Mouse (Mus musculus): ENCODE measurements around the gene Fam78a. TPM values are rescaled to one million over a fixed set of nuclear protein-coding genes. Genes with fewer than 3 reads are reported as not detected.

Fam78a gene
- 1.2 and 2.5 TPM in 2 replicates for polyA plus RNA-seq (2012; rRNA removed)

DNA sequence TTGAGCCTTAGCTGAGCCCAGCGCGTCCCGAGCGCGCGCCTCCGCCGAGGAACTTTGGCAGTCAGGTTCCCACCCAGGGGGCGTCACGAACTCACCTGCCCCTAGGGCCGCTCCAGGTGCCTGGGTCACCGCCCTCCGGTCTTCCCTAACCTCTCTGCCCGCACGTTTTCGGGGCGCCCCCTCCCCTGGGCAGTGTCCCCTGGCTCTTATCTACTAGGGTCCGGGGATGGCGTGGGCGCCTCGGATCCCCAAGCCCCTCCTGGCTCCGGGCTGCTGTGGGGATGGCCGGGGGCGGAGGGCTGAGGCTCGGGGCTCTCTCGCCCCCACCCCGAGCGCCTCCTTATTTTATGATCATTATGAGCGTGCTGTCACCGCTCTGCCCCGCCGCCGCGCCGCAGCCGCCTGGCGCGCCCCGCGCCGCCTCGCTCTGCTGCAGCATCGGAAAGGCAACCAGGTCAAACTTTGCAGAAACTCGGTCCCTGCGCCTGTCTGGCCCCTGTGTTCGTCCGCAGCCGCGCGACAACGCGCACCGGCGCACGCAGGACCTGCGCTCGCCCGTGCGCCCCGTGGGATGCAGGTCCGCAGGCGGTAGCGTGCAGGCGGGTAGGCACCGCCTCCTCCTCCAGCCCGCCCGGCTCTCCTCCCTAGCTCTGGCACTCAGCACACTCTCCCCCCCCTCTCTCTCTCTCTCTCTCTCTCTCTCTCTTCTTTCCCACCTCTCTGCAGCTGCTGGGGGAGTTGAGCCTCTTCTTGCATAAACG lies at the start of gene Fam78a:
Fam78a (minus strand) TSS at position 747 of the 761 bp plus-strand sequence.
- DNase-seq (ENCODE audit: low read depth) = no peak

DNA sequence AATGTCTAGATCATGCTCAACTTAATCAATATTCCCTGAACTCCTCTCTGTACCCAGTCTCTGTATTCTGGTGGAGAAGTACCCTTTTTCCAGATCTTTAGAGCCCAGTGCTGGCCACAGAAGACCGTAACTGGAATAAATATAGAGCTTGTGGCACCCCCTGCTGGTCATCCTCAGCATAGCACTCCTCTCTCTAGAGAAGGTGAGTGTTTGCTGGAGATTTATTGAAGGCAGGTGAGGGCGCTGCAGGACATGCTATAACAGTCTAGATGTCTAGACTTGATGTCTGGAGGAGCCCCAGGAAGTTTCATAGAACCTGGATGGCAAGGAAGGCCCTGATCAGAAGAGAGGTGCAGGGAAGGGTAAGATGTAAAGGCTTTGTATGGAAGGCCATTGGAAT lies 49.4 kb upstream of the Fam78a start:
- no peak for DNase-seq (ENCODE audit: low read depth)

GRCm38 (mm10) chr2:32132567-32132992 lies 47.9 kb upstream of the Fam78a start:
- DNase-seq (ENCODE audit: low read depth) = no peak

DNA sequence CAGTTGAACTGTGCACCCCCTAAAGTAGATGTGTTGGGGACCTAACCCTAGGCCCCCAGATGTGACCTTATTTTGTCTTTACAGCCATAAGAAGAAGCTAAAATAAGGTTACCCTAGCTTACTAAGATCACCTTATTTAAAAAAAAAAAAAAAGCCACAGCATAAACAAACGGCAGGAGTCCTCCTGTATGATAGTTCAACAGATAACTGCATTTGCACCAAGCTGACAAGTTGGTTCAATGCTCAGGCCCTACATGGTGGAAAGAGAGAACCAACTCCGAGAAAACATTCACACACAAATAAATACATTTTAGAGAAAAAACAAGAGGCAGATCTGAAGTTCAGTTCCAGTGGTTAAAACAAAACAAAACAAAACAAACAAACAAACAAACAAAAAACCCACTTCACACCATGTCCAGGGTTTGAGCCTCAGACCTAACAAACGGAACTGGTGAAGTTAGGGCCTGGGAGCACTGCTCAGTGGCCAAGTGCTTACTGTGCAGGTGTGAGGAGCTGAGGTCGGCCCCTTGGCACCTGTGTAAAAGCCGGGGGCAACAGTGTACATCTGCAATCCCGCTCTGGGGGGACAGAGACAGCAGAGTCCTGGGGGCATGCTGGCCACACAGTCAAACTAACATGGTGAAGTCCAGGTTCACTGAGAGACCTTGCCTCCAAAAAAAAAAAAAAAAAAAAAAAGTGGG lies 47.4 kb upstream of the Fam78a start:
- DNase-seq (ENCODE audit: low read depth) = no peak

DNA sequence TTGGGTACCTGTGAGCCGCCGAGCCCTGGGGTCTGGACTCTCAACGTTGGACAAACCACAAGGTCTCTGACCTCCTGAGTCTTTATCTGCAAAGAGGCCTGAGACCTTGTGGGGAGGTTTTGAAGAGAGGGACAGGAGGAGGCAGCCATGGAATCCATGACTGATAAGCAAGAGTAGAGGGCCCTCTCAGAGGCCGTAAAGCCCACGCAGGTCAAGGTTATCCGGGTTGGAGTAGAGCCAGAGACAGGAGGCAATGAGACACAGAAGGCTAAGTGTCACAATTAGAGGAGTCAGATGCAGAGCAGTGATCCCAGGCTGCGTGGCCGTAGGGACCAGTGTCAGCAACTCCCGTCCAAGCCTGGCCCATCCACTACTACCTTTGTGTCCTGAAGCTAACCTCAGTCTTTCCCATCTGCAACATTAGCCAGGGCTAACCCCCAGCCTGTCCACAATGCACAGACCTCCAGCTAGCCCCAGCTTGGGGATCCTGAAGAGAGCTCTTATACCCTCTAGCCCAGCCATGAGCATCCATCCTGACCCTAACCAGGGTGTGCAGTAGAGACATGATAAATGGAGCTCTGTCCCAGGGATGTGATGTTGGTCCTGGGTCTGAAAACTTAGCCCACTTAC lies 46.7 kb upstream of the Fam78a start:
- DNase-seq (ENCODE audit: low read depth) = no peak

DNA sequence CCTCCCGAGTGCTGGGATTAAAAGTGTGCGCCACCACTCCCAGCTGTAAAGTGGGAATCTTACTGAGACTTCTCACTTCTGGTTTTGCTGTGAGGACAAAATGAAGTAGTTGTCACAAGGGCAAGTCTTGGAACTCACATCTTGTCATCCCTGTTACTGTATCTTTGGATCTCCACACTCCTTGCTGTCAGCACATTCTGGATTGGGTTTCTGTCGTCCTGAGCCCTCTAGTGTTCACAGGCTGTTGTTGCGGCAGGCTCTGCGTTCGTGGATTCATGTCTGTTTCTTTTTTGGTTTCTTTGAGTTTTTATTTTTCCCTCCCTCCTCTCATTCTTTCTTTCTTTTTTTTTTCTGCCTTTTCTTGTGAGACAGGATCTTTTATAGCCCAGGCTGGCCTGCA lies 45.8 kb upstream of the Fam78a start:
- no peak for DNase-seq (ENCODE audit: low read depth)

- DNase-seq (ENCODE audit: low read depth) = no peak
Observed at GRCm38 (mm10) chr2:32129383-32130074, 44.9 kb upstream of the Fam78a start.

GRCm38 (mm10) chr2:32128536-32128841 lies 43.8 kb upstream of the Fam78a start:
- no peak for DNase-seq (ENCODE audit: low read depth)

DNA sequence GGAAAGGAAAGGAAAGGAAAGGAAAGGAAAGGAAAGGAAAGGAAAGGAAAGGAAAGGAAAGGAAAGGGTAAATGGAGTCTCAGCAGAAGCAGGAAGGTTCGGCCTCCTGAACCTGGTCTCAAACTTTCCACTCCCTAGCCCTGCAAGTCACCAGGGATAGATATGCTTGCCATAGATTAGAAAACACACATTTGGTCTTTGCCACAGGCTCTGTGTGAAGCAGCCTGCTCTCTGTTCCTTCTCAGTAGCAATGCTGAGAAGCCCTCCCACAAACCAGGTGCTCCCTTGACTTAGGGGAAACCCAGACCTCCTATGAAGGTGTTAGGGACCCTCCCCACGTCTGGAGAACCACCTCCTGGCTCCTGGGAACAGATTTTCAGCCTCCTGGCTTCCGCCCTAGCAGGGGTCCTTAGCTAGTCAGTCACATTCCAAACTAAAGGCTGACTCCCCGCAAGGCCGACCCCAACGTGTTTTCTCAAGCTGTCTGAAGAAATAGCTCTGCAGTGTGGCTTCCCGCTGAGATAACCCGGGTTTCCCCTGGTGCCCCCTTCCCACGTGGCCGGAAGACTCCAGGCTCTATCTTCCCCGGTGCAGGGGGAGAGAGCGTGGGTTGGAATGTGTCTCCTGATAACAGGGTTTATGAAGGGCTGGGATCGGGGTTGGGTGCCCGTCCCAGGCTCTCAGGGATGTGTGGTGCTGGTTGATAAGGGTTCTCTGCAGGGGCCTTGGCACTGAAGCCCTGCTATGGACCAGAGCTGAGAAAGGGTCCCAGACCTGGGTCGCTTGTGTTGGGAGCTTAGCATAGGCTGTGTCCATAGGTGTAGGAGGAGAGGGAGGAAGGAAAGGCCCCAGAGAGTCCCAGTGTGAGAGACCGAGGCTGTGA lies 43.2 kb upstream of the Fam78a start:
- DNase-seq (ENCODE audit: low read depth) = no peak

GRCm38 (mm10) chr2:32121785-32122184 lies 37.1 kb upstream of the Fam78a start:
- no peak for DNase-seq (ENCODE audit: low read depth)

GRCm38 (mm10) chr2:32121150-32121549 lies 36.5 kb upstream of the Fam78a start:
- DNase-seq (ENCODE audit: low read depth) = no peak

GRCm38 (mm10) chr2:32119802-32120750 lies 35.4 kb upstream of the Fam78a start:
- no peak for DNase-seq (ENCODE audit: low read depth)

- no peak for DNase-seq (ENCODE audit: low read depth)
Observed at GRCm38 (mm10) chr2:32115851-32116268, 31.2 kb upstream of the Fam78a start.

GRCm38 (mm10) chr2:32112548-32112947 lies 27.9 kb upstream of the Fam78a start:
- DNase-seq (ENCODE audit: low read depth) = no peak

DNA sequence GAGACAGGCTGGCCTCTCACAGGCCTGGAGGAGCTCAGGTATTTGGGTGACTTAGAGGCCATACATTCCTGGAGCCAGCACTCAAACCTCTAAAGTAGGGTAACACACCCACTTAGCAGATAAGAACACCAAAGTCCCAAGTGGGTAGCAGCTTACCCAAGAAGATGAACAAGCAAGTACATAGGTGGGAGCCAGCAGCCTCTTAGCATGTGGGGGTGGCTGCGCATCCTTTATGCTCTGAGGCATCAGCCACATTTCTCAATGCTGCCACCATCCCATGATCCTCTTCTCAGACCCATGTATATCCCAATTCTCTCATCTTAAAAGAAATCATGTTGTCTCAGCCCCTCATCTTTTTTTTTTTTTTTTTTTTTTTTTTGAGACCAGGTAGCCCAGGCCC lies 26.6 kb upstream of the Fam78a start:
- DNase-seq (ENCODE audit: low read depth) = no peak

DNA sequence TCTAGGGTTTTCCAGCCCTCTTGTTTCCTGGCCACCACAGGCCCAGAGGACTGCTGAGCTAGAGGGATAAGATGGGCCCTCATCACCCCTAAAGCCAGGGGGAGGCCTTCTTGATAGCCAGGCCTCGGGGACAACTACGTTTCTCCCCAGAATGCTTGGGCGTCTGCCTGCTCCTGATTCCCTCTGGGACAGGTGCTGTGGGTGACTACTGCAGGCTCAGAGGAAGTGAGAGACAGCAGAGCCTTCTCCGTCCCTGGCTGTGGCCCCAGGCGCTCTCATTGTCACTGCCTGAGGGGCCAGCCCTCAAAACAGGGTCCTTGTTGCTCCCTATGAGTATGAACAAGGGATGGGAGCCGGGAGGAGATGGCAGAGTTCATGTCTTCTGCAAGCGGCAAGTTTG lies 21.3 kb upstream of the Fam78a start:
- DNase-seq (ENCODE audit: low read depth) = no peak

DNA sequence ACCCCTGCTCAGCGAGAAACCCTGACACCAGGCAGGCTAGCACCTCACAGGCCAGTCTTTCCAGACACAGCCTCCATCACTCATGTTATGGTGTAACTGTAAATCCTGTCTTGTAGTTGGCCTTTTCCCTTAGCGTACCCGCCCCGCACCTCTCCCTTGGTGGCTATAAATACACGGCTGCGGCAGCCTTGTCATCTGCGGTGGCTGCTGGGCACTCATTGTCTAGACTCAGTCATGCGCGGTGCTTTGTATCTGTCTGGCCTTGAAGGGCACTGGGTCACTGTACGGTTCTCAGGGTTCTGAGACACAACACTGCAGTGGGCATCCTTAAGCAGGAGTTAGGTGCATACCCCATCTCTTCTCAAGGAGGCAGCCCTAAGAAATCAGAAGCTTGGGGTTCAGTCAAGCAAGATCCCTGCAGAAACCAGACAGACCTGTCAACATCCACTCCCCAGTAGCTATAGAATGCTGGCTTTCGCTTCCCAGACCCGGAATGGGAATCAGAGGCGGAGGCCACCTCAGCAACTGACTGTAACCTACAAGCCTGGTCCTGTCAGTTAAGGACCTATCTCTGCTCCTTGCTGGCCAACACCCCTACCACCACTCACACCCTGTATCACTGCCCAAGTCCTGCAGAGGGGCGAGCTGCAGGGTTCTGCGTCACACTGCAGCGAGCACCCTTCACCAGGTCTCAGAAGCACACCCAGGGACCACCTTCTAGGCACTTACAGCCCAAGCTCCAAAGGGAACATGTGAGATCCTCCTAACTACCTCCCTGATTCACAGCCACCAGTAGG lies 20.7 kb upstream of the Fam78a start:
- no peak for DNase-seq (ENCODE audit: low read depth)

- no peak for DNase-seq (ENCODE audit: low read depth)
Observed at GRCm38 (mm10) chr2:32104122-32104521, 19.5 kb upstream of the Fam78a start.

DNA sequence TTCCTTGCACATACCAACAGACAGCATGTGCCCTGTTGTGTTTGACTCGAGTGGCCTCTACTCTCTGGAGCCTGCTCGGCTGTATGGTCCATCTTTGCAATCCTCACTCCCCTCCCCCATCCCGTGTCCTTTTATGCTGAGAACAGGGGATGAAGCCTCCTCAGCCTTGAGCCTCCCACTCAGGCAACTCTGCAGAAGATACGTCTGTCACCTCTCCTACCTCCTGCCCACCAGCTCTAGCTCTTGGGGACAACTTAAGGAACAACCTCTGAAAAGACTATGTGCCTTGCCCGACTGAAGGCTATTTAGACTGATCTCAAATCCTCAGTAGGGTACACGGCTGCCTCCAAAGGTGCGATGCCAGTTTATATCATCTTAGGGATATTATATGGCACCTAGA lies 18.9 kb upstream of the Fam78a start:
- DNase-seq (ENCODE audit: low read depth) = no peak
